Mouse (Mus musculus): ENCODE results near the gene Prdm15.

DNA sequence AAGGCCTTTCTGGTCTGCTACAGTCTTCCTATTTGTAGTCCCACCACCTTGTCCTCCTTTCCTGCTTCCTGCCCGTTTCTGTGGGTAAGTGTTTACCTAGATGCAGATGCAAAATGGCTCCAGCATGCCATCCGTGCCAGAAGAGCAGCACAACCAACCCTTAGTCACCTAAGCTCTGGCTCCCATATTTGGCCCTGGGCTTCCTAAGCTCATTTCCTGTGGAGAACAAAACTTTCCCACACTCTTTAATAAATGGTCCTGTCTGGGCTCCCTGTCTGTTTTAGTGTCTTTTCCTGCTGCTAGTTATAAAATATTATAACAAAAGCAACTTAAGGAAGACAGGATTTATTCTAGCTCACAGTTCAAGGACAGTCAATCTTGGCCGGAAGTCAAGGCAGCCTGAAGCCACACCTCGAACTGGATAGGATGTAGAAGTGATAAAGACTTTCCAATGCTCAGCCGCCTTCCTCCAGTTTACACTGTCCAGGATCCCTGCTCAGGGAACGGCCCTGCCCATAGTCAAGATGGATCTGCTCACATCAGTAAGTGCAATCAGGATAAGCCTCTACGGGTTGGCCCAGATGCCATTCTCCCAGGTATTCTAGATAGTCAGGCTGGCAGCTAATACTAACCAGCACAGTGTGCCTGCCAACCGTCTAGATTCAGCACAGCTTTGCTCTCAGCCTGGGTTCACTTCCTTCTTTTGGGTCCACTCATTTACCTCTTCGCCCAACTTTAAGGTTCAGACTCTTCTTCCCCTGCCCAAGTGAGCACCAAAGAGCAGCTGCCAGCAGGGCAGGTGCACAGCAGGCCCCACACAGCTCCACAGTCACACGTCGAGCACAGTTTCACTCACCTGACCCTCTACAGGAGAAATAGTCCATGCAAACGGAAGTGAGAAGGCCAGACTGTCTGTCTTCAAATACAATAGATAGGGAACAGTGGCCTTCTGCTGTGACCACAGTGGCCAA is 6.4 kb downstream of the Prdm15 start:
- TF ChIP-seq CTCF (conservative IDR thresholded peaks at IDR 0.05; ENCODE audit: insufficient read depth, insufficient read length, low read depth, low read length) (no peak), POLR2A (IDR thresholded peaks at IDR 0.05; ENCODE audit: low read depth, low read length) (no peak)

Measured in kidney, adult 2 months (tissue).